Mouse (Mus musculus) thymus, postnatal 14 days (tissue): ENCODE data around the gene Capn11.

Source experiments
- DNase-seq: peaks from one replicate; pipeline ENCODE4 v3.0.0; 2021

Capn11 gene

DNA sequence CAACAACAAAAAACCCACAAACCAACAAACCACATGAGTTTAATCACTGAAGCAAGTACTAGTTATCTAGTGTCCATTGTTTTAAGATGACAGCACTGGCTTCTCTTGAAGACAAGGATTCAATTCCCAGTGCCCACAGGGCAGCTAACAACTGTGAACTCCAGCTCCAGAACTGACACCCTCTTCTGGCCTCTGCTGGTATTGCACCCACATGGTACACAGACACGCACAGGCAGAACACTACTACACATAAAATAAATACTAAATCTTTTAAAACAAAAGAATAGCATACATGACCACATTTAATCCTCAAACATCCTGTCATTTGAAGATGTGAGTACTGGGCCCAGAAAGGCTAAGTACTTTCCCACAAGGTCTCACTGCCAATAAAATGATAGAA is 22.5 kb upstream of the Capn11 start:
- DNase-seq: peak; percentile 28

DNA sequence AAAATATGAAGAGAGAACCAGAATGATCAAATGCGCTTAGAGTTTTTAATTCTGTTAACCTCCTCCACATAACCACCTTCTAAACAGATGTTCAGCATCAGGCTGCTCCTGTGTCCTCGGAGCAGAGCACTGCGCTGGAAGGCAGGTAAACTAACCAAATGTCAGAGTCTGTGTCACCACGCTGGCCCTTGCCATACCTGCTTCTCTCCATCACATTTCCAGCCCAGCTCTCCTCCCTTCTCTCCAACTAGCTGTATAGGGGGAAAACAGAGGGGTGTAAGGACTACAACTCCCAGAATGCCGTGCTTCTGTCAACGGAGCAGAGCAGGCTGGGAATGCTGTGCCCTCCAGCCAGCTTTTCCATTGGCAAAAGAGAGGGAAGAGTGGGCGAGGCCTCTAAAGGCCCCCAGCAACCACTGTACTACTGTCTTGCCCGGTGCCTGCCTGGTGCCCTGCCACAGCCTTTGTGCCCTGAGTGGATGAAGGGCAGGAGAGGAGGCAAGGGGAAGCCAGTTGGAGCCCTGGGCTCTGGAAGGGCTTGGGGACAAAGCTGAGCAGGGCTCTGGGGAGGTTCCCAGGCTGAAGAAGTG is 21.4 kb upstream of the Capn11 start:
- DNase-seq: no peak

DNA sequence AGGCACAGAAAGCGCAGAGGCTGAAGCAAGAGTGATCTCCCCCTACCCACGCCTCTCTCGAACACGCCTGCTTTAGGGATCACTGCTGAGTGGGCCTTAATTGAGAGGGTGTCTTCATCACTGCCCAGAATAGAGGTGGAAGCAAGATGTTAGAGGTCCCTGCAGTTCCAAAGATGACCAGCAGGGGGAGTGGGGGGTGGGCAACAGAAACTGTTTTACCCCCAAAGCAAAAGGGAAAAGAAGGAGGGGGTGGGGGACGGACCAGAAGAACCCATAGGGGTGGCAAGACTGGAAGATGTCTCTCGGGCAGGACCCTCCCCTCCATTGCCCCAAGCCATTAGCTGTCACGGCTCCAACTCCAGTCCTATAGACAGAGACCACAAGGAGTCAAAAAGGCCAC is 19.0 kb upstream of the Capn11 start:
- DNase-seq: peak; percentile 84

DNA sequence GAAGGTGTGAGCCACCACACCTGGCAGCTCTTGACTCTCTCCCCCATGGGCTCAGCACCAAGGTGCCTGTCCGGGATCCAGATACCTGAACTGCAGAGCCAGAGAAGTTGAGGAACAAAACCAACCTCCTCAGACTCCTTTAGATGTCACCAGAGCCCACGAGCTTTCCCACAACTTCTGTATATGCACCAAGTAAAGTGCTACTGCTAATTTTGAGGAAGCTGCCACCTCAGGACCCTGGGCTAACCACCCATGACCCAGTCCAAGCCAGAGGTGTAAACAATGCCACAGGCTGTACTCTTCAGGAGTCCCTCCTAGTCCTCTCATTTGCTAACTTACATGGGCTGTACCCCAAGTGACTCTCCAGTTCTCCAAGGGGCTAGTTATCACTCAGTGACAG is 13.5 kb upstream of the Capn11 start:
- no peak for DNase-seq

DNA sequence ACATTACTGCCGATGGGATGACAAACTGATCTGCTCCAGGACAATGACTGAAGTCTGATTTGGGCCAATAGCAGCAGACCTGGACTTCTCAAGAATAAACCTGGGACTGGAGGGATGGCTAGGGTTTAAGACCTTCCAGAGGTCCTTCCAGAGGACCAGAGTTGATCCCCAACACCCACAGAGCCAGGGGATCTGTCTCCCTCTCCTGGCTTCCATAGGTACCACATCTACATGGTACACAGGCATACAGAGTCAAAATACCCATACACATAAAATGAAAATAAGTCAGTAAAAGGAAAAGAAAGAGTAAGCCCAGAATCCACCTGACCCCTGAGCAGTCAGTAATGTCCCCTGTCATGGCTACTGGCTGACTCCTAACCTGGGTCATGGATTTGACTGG is 12.7 kb upstream of the Capn11 start:
- no peak for DNase-seq

DNA sequence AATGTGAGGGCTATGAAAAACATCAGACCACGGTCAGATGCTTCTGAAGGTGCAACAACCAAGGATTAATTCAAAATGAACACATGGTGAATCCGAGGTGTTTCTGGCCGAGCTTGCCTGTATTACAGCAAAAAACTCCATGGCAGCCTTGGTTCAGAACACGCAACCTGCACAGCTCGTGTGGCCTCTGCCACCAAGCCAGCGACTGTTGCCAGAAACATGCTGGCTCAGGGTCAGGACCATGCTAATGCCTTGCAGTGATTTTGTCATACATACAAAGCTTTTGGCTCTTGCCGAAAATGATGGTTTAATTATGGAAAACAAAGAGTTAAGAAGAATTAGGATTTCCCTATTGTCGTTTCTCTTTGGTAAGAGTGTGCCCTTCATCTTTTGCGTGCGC is 8.9 kb upstream of the Capn11 start:
- DNase-seq: no peak

DNA sequence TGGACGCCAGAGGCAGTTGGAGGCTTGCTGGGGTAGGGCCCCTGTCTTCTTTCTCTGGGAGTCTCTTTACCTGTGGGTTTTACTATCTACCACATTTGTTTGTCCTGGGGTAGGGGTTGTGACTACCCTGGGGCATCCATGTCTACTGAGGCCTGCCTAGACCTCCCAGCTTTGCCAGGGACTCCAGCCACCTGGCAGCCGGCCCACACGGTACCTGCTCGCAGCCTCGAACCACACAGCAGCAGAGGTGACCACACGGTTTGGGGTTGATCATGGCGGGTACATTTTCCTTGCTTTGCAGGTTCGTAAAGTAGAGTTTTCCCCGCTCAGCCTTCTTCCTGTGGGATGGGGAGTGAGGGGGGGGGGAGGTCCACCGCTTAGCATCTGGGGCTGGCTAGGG is 8.4 kb upstream of the Capn11 start:
- no peak for DNase-seq

DNA sequence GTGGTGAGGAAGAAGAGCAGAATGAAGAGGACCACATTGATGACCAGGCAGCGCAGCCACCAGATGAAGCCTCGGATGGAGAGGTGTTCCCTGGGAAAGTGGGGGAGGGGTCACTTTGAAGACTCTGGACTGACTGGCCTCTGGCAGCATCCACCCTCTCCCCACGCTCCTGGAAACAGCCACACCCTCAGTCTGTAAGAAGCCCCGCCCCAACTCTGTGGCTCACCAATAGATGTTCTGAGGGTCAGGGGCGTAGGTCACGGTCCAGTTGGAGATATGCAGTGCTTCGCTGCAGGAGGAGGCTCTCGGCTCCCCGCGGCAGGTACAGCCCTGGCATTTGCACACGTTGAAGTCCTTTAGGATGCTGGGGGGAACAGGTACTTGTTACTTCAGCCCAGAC is 7.0 kb upstream of the Capn11 start:
- DNase-seq: no peak

DNA sequence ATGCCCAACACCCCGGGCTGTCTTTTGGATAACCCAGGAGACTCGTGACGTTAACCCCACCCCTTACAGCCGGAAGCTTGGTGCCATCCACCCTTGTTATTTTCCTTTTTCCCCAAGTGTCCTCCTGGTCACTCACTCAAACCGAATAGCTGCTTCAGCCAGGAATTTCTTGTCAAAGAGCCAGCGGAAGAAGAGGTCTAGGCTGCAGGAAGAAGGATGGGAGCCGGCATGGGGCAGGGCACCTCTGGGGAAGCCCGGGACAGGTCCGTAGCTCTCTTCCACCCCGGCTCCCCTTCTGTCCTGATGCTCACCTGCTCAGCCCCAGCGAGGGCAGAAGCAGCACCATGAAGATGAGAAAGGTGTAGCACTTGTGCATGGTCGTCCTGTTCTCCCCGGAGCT is 5.5 kb upstream of the Capn11 start:
- no peak for DNase-seq

DNA sequence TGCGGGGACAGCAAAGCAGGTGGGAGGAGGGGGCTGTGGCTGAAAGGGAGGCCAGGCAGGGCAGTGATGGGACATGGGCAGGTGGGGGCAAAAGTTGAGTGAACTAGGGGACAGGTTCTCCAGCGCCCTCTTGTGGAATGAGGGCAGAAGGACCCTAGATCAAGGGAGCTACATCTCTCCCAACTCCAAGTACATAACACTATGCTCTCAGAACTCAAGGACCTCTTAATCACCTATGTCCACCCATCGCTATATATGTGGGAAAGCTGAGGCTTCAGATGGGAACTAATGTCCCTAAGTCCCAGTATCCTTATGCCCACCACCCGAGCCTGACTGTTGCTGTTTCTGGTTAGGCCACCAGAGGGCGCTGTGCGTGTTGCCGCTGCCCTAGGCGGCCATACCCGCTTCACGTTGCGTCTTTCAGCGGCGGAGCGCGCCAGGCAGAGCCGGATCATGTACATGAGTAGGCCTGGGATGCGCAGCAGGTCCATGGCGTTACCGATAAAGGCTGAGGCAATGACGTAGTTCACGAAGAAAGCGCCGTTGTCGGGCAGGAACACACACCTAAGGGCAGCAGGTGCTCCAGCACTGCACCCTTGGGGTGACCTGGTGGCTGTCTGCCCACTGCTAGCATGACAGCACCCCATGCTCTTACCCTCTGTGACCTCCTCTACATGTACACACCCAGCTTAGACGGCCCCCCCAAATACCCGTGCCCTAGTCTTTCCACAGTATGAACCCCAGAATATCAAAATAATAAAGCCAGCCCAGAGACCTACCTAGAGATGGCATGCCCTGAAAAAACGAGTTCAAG is 4.2 kb upstream of the Capn11 start:
- peak; percentile 81 for DNase-seq

DNA sequence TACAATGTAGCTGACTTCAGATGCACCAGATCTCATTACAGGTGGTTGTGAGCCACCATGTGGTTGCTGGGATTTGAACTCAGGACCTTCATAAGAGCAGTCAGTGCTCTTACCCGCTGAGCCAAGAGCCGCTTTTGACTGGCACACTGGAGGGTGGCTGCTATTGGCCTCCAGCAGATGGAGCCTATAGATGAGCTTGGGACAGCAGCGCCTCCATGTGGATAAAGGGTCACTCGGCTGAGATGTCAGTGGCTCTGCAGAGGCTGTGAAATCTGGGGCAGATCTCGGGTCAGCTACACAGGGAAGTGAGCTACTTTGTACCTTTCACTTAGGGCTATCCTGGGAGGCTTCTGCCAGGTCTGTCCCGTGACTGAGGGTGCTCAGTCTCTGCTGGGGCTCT is 3.3 kb downstream of the Capn11 start:
- peak; percentile 54 for DNase-seq

DNA sequence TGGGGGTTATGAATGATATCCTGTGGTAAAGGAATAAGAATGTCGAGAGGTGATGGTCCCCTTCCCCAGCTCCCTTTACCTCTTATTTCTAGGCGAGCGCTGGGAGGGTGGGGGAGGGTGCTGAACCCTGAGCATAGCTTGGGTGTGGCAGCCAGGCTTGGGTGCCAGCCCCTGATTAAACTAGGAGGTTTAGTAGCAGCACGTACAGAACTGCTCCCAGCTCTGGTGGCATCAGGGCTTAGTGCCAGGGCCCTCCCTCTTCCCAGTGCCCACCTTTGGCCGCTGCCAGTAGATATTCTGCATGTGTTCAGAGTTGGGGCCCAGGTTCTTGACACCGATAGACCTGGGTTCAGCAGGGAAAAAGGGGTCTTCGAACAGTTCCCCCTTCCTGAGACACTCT is 5.9 kb downstream of the Capn11 start:
- DNase-seq: no peak

DNA sequence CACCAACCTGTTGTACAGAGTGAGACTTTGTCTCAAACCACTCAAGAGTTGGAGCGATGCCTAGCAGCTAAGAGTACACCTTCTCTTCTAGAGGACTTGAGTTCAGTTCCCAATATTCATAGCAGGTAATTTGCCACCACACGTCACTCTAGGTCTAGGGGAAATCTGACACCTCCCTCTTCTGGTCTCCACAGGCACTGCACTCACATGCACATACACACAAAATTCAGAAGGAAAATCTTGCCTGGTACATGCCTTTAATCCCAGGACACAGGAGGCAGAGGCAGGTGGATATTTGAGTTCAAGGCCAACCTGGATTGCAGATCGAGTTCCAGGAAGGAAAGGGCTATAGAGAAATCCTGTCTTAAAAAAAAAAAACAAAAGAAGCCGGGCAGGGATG is 14.9 kb downstream of the Capn11 start:
- DNase-seq: no peak

DNA sequence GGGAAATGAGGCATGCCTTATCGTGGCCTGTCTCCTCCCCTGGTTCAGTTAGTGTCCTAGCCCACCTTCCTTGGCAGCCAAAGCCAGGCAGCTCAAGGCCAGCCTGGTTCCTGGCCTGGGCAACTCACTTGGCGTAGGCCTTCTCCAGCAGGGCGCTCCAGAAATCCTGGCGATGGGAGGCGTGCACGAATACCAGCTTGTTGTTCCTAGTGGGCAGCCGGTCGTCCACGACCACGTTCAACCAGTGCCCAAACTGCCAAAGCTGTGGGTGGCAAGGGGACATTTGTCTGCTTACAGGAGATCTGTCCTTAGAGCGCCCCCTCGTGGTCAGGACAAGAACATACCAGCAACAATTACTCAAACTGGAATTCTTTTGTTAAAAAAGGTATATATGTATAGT is 16.4 kb downstream of the Capn11 start:
- DNase-seq: peak; percentile 83

DNA sequence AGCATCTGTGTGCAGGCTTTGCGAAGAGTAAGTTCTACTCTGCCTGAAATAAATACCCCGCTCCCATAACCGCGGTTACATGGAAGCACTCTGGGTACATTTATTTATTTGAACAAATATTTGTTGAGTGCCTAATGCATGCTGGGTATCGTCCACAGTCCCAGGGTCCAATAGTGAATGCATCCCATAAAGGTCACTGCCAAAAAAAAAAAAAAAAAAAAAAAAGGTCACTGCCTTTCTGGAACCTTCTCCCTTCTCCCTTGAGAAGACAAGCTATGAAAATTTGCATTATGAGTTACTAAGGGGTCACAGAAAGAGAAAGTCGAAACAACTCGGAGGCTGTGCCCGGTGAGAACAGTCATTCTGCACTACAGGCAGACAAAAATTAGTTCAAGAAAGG is 17.1 kb downstream of the Capn11 start:
- no peak for DNase-seq

DNA sequence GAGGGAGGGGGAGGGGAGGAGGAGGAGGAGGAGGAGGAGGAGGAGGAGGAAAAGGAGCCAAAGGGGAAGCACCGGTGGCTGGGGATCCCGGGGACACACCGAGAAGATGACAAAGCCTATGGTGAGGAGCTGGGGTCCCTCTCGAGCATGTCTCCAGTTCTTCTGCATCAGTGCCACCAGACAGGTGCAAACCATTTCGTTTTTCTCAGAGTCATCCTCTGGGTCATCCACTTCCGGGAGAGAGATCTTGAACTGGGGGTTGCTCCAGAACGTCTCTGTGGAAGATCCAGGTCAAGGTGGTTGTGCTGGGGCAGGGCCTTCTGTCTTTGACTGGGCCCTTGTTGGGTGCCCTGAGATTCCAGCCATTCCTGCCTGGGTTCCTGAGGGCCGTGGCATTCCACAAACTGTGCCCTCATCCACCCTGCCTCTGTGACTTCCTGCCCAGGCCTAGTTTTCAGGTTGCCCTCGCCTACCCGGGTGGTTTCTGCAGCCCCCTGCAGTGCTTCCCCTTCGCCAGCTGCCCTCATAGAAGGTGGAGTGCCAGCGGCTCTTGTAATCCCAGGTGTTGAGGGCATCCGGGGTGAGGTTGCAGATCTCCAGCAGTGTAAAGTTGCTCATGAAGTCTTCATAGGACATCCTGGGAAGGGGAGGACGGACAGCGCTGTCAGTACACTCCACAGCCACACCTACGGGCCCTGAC is 20.4 kb downstream of the Capn11 start:
- DNase-seq: peak; percentile 85

DNA sequence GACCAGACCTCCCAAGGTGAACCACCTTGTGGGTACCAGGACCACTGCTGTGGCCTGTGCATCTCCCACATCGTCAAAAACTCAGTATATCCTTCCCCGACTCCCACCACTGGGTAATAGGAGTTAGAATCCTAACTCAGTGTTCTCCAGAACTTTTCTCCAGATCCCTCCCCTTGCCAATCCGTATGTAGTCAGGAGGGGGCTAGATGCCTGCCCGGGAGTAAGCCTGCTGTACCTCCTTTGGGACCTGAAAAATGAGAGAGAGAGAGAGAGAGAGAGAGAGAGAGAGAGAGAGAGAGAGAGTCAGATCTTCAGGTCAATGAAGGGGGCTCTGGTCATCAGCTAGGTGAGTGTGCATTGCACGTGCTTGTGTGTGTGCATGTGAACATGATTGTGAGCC is 25.1 kb downstream of the Capn11 start:
- no peak for DNase-seq

DNA sequence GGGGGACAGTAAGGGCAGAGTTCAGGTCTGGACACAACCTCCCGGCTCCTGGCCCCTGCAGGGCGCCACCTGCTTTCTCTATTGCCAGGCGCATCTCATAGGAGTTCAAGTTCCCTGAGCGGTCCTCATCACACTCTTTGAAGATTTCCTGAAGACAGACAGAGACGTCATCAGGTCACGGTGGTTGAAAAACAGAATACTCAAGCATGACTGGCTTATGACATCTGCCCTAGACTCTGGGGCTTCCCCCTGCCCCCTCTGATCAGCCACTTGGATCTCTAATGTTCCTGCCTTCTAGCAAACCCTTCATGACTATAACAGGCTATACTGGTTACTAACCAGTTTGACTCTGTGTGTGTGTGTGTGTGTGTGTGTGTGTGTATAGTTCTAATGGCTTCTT is 27.2 kb downstream of the Capn11 start:
- no peak for DNase-seq

DNA sequence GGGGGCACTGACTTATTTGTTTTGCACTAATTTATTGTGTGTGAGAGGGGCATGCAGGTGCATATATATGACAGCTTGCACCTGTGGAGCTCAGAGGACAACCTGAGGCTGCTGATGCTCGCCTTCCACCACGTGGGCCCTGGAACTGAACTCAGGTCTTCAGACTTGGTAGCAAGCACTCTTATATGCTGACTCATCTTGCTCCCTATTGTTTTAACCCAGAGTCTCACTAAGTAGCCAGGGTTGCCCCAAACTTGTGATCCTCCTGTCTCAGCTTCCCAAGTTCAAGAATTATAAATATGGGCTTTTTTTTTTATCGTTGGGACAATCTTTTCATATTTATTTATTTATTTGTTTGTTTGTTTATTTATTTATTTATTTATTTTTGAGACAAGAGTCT is 28.1 kb downstream of the Capn11 start:
- no peak for DNase-seq

DNA sequence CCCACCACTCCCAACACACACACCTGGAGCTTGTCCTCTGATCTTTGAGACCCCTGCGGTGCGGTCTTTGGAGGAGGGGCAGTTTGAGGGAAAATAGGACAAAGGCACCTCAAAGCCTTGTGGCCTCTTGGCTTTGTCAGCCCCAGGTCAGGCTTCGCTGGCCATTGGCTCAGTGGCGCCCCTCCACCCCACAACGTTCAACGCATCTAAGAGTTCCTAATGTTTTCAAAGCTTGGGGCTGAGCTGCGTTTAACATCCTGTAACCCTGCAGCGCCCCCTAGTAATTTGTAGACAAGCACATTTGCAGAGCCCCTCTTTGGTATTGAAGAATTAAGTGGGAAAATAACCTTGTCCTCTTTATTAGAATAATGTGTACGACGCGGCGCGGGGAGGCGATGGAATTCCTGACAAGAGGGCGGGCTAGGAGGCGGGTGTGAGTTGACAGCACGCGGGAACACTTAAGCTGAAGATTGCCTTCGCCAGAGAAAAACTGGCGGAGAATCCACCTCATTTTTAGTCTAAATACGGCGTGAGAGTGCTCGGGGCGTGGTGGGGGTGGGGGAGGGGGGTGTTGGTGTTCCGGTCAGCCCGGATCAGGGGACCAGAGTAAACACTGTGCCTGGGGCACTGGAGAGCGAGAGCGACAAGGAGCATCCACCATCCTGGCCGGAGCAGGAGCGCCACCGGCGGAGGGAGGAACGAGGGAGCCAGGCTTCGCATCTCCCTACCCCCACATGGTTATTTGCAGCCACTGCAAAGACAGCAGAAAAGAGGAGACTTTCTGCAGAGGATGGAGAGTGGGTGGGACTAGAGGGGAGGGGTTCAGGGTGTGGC is 29.0 kb downstream of the Capn11 start:
- peak; percentile 87 for DNase-seq

DNA sequence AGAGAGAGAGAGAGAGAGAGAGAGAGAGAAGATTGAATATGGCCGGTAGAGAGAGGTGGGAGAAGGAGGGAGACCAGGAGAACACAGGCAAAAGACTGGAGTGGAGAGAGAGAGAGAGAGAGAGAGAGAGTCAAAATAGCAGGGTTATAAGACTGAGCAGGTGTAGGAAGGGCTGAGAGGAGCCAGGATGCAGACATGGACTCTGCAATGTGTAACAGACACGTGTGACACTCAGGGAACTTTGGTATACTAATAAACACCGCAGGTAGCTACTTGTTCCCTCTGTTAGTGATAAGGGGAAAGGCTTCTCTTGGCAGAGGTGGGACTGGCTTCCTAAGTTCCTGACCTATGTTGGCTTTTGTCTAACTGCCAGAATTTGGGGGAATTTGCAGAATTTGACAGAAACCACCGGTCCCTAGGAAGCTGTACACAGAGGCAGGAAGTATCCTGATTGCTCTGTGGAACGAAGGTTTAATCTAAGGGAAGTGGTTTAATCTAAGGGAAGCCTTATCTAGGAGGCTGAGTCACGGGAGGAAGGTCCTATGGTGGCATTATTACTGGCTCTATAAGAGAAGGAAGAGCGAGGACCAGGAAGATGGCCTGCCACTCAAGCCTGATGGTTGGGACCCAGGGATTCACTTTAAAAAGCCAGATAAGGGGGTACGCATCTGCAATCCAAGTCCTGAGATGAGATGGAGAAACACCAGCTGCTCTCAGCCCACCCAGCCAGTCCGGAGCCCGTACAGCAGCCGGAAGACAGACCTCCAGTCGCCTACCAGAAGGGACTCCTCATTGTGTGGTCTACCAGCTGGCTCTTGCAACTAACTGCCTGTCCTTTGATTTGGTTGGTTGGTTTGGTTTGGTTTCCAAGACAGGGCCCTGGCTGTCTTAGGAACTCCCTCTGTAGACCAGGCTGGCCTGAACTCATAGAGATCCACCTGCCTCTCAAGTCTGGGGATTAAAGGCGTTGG is 30.0 kb downstream of the Capn11 start:
- DNase-seq: peak; percentile 46

DNA sequence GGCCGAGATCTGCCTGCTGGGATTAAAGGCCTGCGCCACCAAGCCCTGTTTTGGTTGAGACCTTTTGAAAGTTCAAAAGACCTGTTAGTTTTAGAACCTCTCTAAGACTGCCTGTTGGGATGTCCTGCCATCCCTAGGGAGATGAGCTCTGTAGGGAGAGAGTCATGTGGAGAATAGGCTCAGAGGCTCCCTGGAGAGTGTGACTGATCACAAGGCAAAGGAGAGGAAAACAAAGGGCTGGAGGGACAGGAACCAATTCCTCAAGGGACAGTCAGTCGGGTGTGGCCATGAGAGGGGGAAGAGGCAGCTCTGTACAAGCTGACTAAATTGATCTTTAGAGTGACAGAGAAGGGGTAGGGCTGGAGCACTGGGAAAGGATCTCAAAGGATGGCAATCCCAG is 31.0 kb downstream of the Capn11 start:
- no peak for DNase-seq
